Mouse (Mus musculus) neural tube, embryonic 11.5 days (tissue): ENCODE results near the gene Dpy19l1. TPM values are rescaled to one million over a fixed set of nuclear protein-coding genes. Genes with fewer than 3 reads are reported as not detected.

Experiments used
- polyA plus RNA-seq: library from polyadenylated mRNA; unstranded; fragments of >200 nt; fragmentation: Nextera tagmentation; extraction: Ambion mirVana; gene quantifications from 2 replicates; pipeline ENCODE4 v1.2.1, GENCODE M21; 2014

Dpy19l1 gene
- polyA plus RNA-seq, 1 experiment from 2014 or later = 24.4 TPM

Other genes starting within 250 kb of the Dpy19l1 start
- gene Cypt4, start 122.1 kb upstream of the Dpy19l1 start, polyA plus RNA-seq = not detected in 2 replicates
- gene Dpy19l2, start 193.2 kb upstream of the Dpy19l1 start, polyA plus RNA-seq = 0.17 and 0.27 TPM in 2 replicates